Mouse (Mus musculus) stomach, postnatal 0 days (tissue): Measurements from ENCODE around the gene Aldh1a1. TPM values are rescaled to one million over a fixed set of nuclear protein-coding genes. Genes with fewer than 3 reads are reported as not detected.

Source experiments
- ATAC-seq: fragments of 200-750 bp; cut with Nextera tagmentation; 2 replicates; pipeline ENCODE4 v1.8.0; 2017; ENCODE audit not compliant: low FRiP score, low TSS enrichment
- DNase-seq: peaks from one replicate; pipeline ENCODE4 v3.0.0-alpha.2; 2016; ENCODE audit warnings: low spot score
- H3K27ac ChIP-seq: fragments of 300-500 bp; sonication (generic); replicated peaks from 2 replicates; pipeline ENCODE4 v1.5.1; 2014; ENCODE audit warnings: mild to moderate bottlenecking, control low read depth
- H3K27me3 ChIP-seq: fragments of 300-500 bp; sonication (generic); 2 replicates; pipeline ENCODE4 v1.6.1; 2014; ENCODE audit warnings: low read length; ENCODE audit not compliant: control insufficient read depth, insufficient read depth
- H3K36me3 ChIP-seq: fragments of 300-500 bp; sonication (generic); 2 replicates; pipeline ENCODE4 v1.6.1; 2014; ENCODE audit warnings: low read length, mixed read lengths; ENCODE audit not compliant: control insufficient read depth, insufficient read depth
- H3K4me1 ChIP-seq: fragments of 300-500 bp; sonication (generic); replicated peaks from 2 replicates; pipeline ENCODE4 v1.6.1; 2014; ENCODE audit warnings: antibody characterized with exemption; ENCODE audit not compliant: control insufficient read depth, insufficient read depth
- H3K4me2 ChIP-seq: fragments of 300-500 bp; sonication (generic); replicated peaks from 2 replicates; pipeline ENCODE4 v1.6.1; 2014; ENCODE audit warnings: low read depth, mild to moderate bottlenecking, control low read depth, moderate library complexity
- H3K4me3 ChIP-seq: fragments of 300-500 bp; sonication (generic); 2 replicates; pipeline ENCODE4 v1.5.1; 2014; ENCODE audit warnings: low read depth, low read length, control low read depth
- H3K9ac ChIP-seq: fragments of 300-500 bp; sonication (generic); 2 replicates; pipeline ENCODE4 v1.6.1; 2014; ENCODE audit warnings: mild to moderate bottlenecking, low read length, control low read depth, mixed read lengths
- H3K9me3 ChIP-seq: fragments of 300-500 bp; sonication (generic); 2 replicates; pipeline ENCODE4 v1.6.1; 2016; ENCODE audit warnings: low read length; ENCODE audit not compliant: control insufficient read depth
- CTCF ChIP-seq: IDR thresholded peaks from 2 replicates; pipeline ENCODE4 v1.5.1; 2016; ENCODE audit warnings: antibody characterized with exemption, low read depth, mild to moderate bottlenecking, moderate library complexity
- EP300 ChIP-seq: optimal IDR thresholded peaks from 2 replicates; pipeline ENCODE3; 2016; ENCODE audit warnings: antibody characterized with exemption
- WGBS: fragments of 180-500 bp; shearing (Covaris S2); extraction: QIAGEN DNeasy Blood & Tissue Kit; methylation state at CpG from one replicate; pipeline ENCODE4 v1.1.7; 2014; 5-methylcytosine and 5-hydroxymethylcytosine counted together
- polyA plus RNA-seq: library from polyadenylated mRNA; unstranded; fragments of >200 nt; fragmentation: Nextera tagmentation; extraction: Ambion mirVana; gene quantifications from 2 replicates; pipeline ENCODE4 v1.2.1, GENCODE M21; 2015

Aldh1a1 gene
- polyA plus RNA-seq, 1 experiment from 2014 or later, result 75.7 TPM

DNA sequence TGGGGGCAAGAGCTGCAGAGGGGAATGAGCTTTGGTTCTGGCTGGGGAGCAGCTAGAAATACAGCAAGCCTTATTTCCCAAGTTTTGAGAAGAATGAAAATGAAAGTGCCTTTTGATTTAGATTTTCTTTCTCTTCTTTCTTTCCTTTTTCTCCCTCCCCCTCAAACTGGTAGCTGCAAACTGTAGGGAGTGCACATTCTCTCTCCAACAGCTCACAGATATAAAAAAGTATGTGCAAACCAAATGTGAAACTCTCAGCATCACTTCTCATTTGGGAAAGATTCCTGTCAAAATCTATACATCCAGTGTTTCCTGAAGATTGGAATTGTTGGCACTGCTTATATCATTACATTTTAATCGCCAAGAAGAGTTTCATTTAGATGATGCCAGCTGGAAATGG lies 110.7 kb downstream of the Aldh1a1 start:
- no peaks in the 10 kb centered on the region for H3K36me3 ChIP-seq
- ATAC-seq, result no peak
- no peak overlapping the region for H3K9ac ChIP-seq
- H3K27me3 ChIP-seq, result no peaks in the 10 kb centered on the region
- H3K4me3 ChIP-seq, result peak overlapping the region; percentile 10; the same call in 1 of the 2 replicates
- 0 out of 2 replicates have a peak overlapping the region, but pooled peaks have one; percentile 41 for H3K27ac ChIP-seq
- no peak for DNase-seq
- H3K9me3 ChIP-seq, result no peaks in the 10 kb centered on the region
- peak overlapping the region; percentile 28 for H3K4me2 ChIP-seq
- WGBS, result 80% methylated on average over 1 of the region's 1 CpGs
- H3K4me1 ChIP-seq, result no peaks in the 10 kb centered on the region
- TF ChIP-seq CTCF (no peak), EP300 (no peak)

DNA sequence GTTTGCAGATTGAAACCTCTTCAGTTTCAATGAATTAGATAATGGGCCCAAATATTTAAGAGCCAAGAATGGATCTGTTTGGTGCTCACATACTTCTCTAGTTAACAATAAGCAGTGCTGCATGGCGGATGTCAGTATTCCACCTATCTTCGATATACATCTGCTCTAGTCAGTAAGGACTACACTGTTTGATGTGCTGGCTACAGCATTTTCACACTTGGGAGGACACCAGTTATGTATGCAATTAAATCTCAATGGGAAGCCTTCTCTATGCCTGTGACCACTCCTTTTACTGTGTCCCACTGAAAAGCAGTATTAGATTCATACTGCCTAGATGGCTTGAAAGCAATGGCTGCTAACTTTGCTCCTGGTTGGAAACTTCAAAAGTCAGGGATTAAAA lies 111.4 kb downstream of the Aldh1a1 start:
- no peaks in the 10 kb centered on the region for H3K36me3 ChIP-seq
- no peaks in the 10 kb centered on the region for H3K9me3 ChIP-seq
- TF ChIP-seq EP300, result no peak
- no peak for TF ChIP-seq CTCF
- H3K27me3 ChIP-seq, result no peaks in the 10 kb centered on the region
- no peak for DNase-seq
- no peaks in the 10 kb centered on the region for H3K4me1 ChIP-seq
- H3K9ac ChIP-seq, result no peak overlapping the region
- no peak for ATAC-seq
- no peak overlapping the region for H3K27ac ChIP-seq
- H3K4me2 ChIP-seq, result peak overlapping the region; percentile 28; the same call in 1 of the 2 replicates
- WGBS, result 91% methylated on average over 2 of the region's 2 CpGs
- peak overlapping the region; percentile 4 for H3K4me3 ChIP-seq

DNA sequence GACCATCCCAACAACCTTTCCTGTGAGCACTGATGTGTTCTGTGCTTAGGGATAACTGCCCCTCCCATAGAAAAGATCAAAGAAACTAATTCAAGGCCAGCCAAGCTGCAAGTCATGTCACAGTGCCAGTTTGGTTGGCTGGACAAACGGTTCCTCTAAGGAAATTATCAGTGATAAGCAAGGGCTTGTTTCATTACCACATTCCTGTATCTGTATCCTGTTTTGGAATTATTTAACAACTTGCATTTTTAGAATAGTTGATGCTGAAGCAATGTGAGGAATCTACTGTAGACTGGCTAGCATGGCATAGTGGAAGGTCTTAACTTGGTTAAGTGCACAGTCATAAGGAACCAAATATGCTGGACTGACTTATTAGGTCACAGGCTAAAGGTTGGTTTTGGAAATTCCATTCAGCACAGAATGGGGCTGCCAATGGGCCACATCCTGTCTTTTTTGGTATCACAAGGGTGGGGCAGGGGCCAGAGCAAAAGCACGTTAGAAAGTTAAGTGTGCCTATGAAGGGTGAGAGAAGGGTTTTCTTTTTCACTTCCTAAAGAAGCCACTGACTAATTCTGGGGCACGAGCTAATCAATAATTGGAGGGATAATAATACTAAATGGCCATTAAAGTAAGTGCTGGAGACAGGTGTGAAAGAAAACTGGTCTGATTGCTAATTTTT lies 121.9 kb downstream of the Aldh1a1 start:
- WGBS, result 59% methylated on average over 3 of the region's 3 CpGs

DNA sequence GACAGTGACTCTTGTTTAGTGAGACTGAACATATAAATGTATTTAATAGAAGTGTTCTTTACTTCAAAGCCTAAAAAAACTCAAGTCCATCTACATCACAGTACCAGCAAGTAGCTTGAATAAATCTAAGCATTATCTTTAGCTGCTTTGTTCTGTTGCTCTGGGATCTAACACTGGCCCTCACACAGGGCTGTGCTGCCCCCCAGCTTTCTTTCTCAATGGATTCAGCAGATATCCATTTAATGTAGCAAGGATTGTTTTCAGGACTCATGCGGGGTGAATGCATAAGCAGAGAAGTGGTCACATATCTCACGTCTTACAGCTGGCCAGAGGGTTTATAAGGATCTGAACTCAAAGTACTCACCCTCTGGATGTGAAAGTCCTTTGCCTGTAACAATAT lies 129.9 kb downstream of the Aldh1a1 start:
- Histone ChIP-seq H3K9me3 (no peaks in the 10 kb centered on the region), H3K36me3 (no peaks in the 10 kb centered on the region), H3K4me3 (no peak overlapping the region), H3K9ac (no peak overlapping the region), H3K4me1 (no peaks in the 10 kb centered on the region), H3K27ac (no peak overlapping the region), H3K27me3 (no peaks in the 10 kb centered on the region), H3K4me2 (no peak overlapping the region)
- WGBS, result 69% methylated on average over 2 of the region's 2 CpGs
- TF ChIP-seq EP300 (no peak), CTCF (peak; percentile 30; the same call in 1 of the 2 replicates)
- DNase-seq, result no peak
- ATAC-seq, result no peak

More for the DNA sequence above, 121.9 kb downstream of the Aldh1a1 start:
- no peaks in the 10 kb centered on the region for H3K36me3 ChIP-seq
- H3K27ac ChIP-seq, result no peak overlapping the region
- H3K9me3 ChIP-seq, result no peaks in the 10 kb centered on the region
- H3K27me3 ChIP-seq, result no peaks in the 10 kb centered on the region
- no peaks in the 10 kb centered on the region for H3K4me1 ChIP-seq
- TF ChIP-seq CTCF (no peak), EP300 (no peak)
- ATAC-seq (no peak), DNase-seq (no peak)
- H3K4me2 ChIP-seq, result no peak overlapping the region
- no peak overlapping the region for H3K9ac ChIP-seq
- no peak overlapping the region for H3K4me3 ChIP-seq

DNA sequence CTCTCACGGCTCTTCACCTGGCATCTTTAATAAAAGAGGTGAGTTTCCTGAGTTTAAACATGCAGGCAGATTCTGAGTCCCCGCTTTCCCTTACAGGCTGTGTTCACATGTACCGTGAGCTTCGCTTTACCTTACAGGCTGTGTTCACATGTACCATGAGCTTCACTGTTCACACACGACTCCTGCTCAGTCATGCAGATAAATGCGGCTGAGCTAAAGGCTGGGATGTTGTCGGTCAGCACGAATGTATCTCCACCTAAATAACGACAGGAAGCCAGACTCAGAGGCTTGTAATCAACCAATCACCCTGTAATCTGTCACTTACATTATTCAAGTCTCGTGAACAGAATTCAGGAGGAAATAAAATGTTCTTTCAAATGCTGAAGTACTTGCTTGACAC lies 130.9 kb downstream of the Aldh1a1 start:
- Histone ChIP-seq H3K9me3 (no peaks in the 10 kb centered on the region), H3K4me2 (no peak overlapping the region), H3K27ac (no peak overlapping the region), H3K4me3 (no peak overlapping the region), H3K36me3 (no peaks in the 10 kb centered on the region), H3K4me1 (no peaks in the 10 kb centered on the region), H3K9ac (no peak overlapping the region), H3K27me3 (no peaks in the 10 kb centered on the region)
- TF ChIP-seq EP300 (no peak), CTCF (no peak)
- no peak for ATAC-seq
- DNase-seq, result no peak
- WGBS, result 73% methylated on average over 10 of the region's 10 CpGs

DNA sequence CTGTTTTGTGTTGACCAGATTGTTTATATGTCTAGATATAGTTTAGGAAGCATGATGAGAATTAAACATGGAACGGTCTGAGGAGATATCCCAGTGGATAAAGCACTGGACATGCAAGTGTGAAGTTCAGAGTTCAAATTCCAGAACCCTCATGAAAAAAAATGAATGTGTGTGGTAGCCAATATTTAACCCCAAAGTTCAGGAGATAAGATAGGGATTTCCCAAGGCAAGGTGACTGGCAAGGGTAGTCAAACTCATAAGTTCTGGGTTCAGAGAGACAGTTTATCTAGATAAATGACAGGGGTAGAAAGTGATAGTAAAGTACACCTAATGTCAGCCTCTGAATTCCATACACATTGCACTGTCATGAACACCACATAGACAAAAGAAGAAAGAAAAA lies 138.5 kb downstream of the Aldh1a1 start:
- ATAC-seq, result no peak
- H3K4me2 ChIP-seq, result no peak overlapping the region
- WGBS, result 32% methylated on average over 1 of the region's 1 CpGs
- no peak overlapping the region for H3K4me3 ChIP-seq
- no peaks in the 10 kb centered on the region for H3K9me3 ChIP-seq
- no peak overlapping the region for H3K9ac ChIP-seq
- no peaks in the 10 kb centered on the region for H3K27me3 ChIP-seq
- no peak overlapping the region for H3K27ac ChIP-seq
- TF ChIP-seq CTCF (no peak), EP300 (no peak)
- H3K4me1 ChIP-seq, result no peaks in the 10 kb centered on the region
- DNase-seq, result no peak
- H3K36me3 ChIP-seq, result no peaks in the 10 kb centered on the region
